Mouse (Mus musculus) embryonic facial prominence, embryonic 13.5 days (tissue): ENCODE results near the gene Vill. TPM values are rescaled to one million over a fixed set of nuclear protein-coding genes. Genes with fewer than 3 reads are reported as not detected.

Experiments used
- ATAC-seq: fragments of 200-750 bp; cut with Nextera tagmentation; 2 replicates; pipeline ENCODE4 v1.8.0; 2017; ENCODE audit warnings: low read depth; ENCODE audit not compliant: insufficient number of reproducible peaks, insufficient read depth, low FRiP score, low TSS enrichment
- H3K27ac ChIP-seq: fragments of 300-500 bp; sonication (generic); 2 replicates; pipeline ENCODE4 v1.5.1; 2015; ENCODE audit warnings: moderate library complexity, mild to moderate bottlenecking, inconsistent platforms
- H3K27me3 ChIP-seq: fragments of 300-500 bp; sonication (generic); 2 replicates; pipeline ENCODE4 v1.6.1; 2015; ENCODE audit warnings: mild to moderate bottlenecking, inconsistent platforms
- H3K36me3 ChIP-seq: fragments of 300-500 bp; sonication (generic); 2 replicates; pipeline ENCODE4 v1.6.1; 2015; ENCODE audit warnings: mild to moderate bottlenecking, inconsistent platforms
- H3K4me1 ChIP-seq: fragments of 300-500 bp; sonication (generic); 2 replicates; pipeline ENCODE4 v1.6.1; 2015; ENCODE audit warnings: inconsistent platforms
- H3K4me2 ChIP-seq: fragments of 300-500 bp; sonication (generic); 2 replicates; pipeline ENCODE4 v1.6.1; 2015; ENCODE audit warnings: moderate library complexity, mild to moderate bottlenecking, inconsistent platforms
- H3K4me3 ChIP-seq: fragments of 300-500 bp; sonication (generic); 2 replicates; pipeline ENCODE4 v1.5.1; 2015; ENCODE audit warnings: mild to moderate bottlenecking, inconsistent platforms
- H3K9ac ChIP-seq: fragments of 300-500 bp; sonication (generic); 2 replicates; pipeline ENCODE4 v1.6.1; 2015; ENCODE audit warnings: mild to moderate bottlenecking, inconsistent platforms
- H3K9me3 ChIP-seq: fragments of 300-500 bp; sonication (generic); 2 replicates; pipeline ENCODE4 v1.6.1; 2016; ENCODE audit warnings: inconsistent platforms
- WGBS: fragments of 180-500 bp; shearing (Covaris S2); methylation state at CpG from one replicate; pipeline ENCODE4 v1.1.7; 2015; ENCODE audit warnings: mixed read lengths; 5-methylcytosine and 5-hydroxymethylcytosine counted together
- polyA plus RNA-seq: library from polyadenylated mRNA; unstranded; fragments of >200 nt; fragmentation: Nextera tagmentation; extraction: Ambion mirVana; gene quantifications from 2 replicates; pipeline ENCODE4 v1.2.1, GENCODE M21; 2015

Vill gene
- polyA plus RNA-seq, 1 experiment from 2014 or later = 21.4 TPM

GRCm38 (mm10) chr9:119025832-119026331 is 26.7 kb upstream of the Vill start:
- Histone ChIP-seq H3K4me2 (no peak overlapping the region), H3K27me3 (no peaks in the 10 kb centered on the region), H3K9me3 (no peaks in the 10 kb centered on the region), H3K9ac (no peak overlapping the region), H3K4me1 (peaks cover 22% of the 10 kb centered on the region), H3K4me3 (no peak overlapping the region), H3K36me3 (peaks cover 43% of the 10 kb centered on the region), H3K27ac (peak overlapping the region; percentile 44; the same call in 1 of the 2 replicates)
- 82% methylated on average over 7 of the region's 7 CpGs for WGBS
- no peak for ATAC-seq

DNA sequence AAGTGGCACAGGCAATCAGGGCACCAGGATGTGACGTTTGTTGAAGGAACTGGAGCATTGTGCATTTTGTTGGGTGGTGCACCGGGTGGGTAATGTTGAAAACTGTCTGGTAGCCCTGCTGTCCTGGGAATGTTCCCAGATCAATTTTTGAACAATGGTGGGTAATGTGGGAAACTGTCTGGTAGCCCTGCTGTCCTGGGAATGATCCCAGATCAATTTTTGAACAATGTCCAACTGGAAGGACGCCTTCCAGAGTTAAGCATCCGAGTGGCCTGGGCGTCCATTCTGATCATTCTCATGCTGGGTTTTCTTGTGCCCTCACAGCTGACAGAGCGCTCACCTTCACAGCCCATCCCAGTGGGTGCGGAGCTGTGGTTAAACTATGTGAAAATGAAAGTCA is 25.2 kb upstream of the Vill start:
- Histone ChIP-seq H3K27ac (no peak overlapping the region), H3K27me3 (no peaks in the 10 kb centered on the region), H3K36me3 (peaks cover 50% of the 10 kb centered on the region), H3K4me1 (peaks cover 35% of the 10 kb centered on the region), H3K9me3 (no peaks in the 10 kb centered on the region), H3K9ac (no peak overlapping the region), H3K4me2 (no peak overlapping the region), H3K4me3 (no peak overlapping the region)
- WGBS = 92% methylated on average over 7 of the region's 7 CpGs
- ATAC-seq = no peak

DNA sequence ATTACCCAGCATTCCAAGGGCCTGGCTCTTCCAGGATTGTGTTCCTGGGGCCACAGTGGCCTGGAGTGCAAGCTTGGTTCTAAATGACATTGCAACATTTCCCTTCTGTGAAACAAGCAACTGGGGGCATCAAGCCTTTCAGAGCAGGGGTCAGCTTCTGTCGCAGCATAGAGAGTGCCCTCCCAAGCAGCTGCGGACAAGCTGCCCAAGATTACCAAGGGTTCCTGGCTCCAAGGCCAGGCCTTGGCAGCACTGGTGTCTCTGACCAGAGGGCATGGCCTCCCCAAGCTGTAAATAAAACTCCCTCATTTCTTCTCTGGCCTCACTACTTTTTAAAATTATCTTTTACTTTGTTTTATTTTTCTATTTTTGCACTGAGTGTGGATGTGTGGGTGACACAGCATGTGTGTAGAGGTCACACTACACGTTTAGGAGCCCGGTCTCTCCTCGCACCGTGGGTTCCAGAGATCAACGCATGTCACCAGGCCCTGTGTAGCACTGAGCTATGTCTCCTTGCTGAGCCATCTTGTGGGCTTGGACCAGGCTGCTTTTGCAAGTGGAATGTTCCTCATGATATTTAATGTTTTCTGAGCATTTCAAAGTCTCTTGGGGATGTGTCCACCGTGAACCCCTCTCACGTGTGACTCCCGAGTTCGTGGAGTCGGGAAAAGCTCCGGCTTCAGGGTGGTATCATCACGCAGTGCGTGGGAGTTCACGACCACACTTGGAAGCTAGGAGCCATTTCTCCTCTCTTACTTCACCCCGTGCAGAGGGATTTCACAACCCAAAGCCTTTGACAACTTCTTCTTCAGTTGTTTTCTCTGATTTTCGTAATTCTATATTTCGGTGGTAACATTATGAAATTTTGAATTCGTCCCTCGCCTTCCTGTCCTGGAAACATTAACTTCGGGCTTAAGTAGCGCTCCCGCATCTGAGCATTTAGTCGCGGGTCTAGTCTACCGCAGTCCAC is 24.1 kb upstream of the Vill start:
- whole genome bisulfite sequencing = 91% methylated on average over 27 of the region's 27 CpGs
- no peak overlapping the region for H3K9ac ChIP-seq
- H3K4me1 ChIP-seq = peaks cover 47% of the 10 kb centered on the region
- no peaks in the 10 kb centered on the region for H3K9me3 ChIP-seq
- H3K4me3 ChIP-seq = no peak overlapping the region
- H3K36me3 ChIP-seq = peaks cover 50% of the 10 kb centered on the region
- no peak overlapping the region for H3K4me2 ChIP-seq
- no peak for ATAC-seq
- no peaks in the 10 kb centered on the region for H3K27me3 ChIP-seq
- no peak overlapping the region for H3K27ac ChIP-seq

GRCm38 (mm10) chr9:119029568-119029967 is 23.0 kb upstream of the Vill start:
- Histone ChIP-seq H3K4me2 (no peak overlapping the region), H3K27me3 (no peaks in the 10 kb centered on the region), H3K27ac (no peak overlapping the region), H3K9me3 (no peaks in the 10 kb centered on the region), H3K36me3 (peaks cover 49% of the 10 kb centered on the region), H3K4me3 (no peak overlapping the region), H3K9ac (no peak overlapping the region), H3K4me1 (peaks cover 49% of the 10 kb centered on the region)
- ATAC-seq = no peak
- 55% methylated on average over 7 of the region's 7 CpGs for WGBS

- no peak overlapping the region for H3K4me2 ChIP-seq
- peaks cover 47% of the 10 kb centered on the region for H3K4me1 ChIP-seq
- H3K27me3 ChIP-seq = no peaks in the 10 kb centered on the region
- H3K27ac ChIP-seq = peak overlapping the region; percentile 74; the same call in 1 of the 2 replicates
- peak overlapping the region; percentile 44; the same call in 1 of the 2 replicates for H3K9ac ChIP-seq
- H3K36me3 ChIP-seq = peaks cover 61% of the 10 kb centered on the region
- no peaks in the 10 kb centered on the region for H3K9me3 ChIP-seq
- no peak for ATAC-seq
- H3K4me3 ChIP-seq = no peak overlapping the region
- 83% methylated on average over 4 of the region's 4 CpGs for WGBS
Observed at GRCm38 (mm10) chr9:119031038-119031437, 21.5 kb upstream of the Vill start.

DNA sequence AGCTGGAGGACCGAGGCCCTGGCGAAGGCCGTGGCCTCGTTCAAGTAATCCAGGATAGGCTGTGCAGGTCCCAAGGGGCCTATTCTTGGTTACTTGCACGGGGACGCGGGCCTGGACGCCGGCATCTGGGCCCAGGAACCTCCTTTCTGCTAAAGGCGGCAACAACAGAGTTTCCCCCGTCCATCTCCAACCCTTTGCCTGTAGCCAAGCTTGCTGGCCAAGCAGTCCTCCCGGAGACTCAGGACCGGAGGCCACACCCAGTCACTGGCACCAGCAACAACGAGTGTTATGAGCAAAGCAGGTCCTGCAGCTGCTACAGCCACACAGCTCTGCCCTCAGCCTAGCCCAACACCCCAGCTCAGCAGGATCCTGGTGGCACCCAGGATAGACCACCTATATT is 20.8 kb upstream of the Vill start:
- Histone ChIP-seq H3K4me1 (peaks cover 52% of the 10 kb centered on the region), H3K4me2 (no peak overlapping the region), H3K36me3 (peaks cover 64% of the 10 kb centered on the region), H3K4me3 (no peak overlapping the region), H3K9me3 (no peaks in the 10 kb centered on the region), H3K27ac (peak overlapping the region; percentile 74), H3K27me3 (no peaks in the 10 kb centered on the region), H3K9ac (peak overlapping the region; percentile 44; the same call in 1 of the 2 replicates)
- 81% methylated on average over 14 of the region's 14 CpGs for WGBS
- ATAC-seq = no peak

- Histone ChIP-seq H3K9ac (peak overlapping the region; percentile 44), H3K27ac (peak overlapping the region; percentile 74), H3K9me3 (no peaks in the 10 kb centered on the region), H3K4me1 (peaks cover 59% of the 10 kb centered on the region), H3K4me3 (no peak overlapping the region), H3K4me2 (no peak overlapping the region), H3K36me3 (peaks cover 60% of the 10 kb centered on the region), H3K27me3 (no peaks in the 10 kb centered on the region)
- ATAC-seq = no peak
- WGBS = 46% methylated on average over 9 of the region's 9 CpGs
Observed at GRCm38 (mm10) chr9:119032538-119032937, 20.0 kb upstream of the Vill start.

DNA sequence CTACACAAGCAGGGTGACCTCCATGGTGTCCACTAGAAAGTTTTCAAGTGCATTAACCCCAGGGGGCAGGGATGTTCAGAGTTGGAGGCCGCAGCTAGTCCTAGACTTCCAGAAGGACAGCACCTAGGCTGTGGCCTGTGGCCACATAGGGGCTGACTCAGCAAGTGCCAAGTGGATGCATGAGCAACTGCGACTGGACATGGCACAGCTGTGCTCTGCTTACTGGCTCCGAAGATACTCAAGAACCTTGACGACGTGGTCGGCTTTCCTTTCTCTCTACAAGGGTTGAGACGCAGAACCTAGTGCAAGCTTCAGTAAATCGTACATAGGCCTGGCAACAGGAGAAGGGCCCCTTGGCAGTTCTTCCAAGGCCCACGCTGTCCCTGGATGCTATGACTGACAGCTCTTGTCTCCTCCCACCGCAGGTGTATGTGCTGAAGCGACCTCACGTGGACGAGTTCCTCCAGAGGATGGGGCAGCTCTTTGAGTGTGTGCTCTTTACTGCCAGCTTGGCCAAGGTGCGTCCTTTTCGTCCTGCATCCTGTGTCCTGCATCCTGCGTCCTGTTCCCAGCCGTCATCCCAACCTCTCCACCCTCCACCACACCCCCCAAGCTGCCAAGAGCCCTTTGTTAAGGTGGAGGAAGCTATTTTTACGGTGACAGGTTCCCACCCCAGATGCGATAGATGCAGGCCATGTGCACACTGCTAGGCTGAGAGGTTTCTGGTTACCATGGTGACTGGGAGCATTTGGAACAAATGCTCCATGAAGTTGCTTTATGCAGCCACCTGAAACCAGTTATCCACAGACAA is 19.3 kb upstream of the Vill start:
- Histone ChIP-seq H3K4me2 (no peak overlapping the region), H3K4me3 (no peak overlapping the region), H3K27ac (peak overlapping the region; percentile 72), H3K27me3 (no peaks in the 10 kb centered on the region), H3K9ac (no peak overlapping the region), H3K9me3 (no peaks in the 10 kb centered on the region), H3K4me1 (peaks cover 62% of the 10 kb centered on the region), H3K36me3 (peaks cover 61% of the 10 kb centered on the region)
- WGBS = 65% methylated on average over 19 of the region's 19 CpGs
- ATAC-seq = peak; percentile 53; the same call in 1 of the 2 replicates

- H3K4me3 ChIP-seq = no peak overlapping the region
- peaks cover 62% of the 10 kb centered on the region for H3K4me1 ChIP-seq
- H3K27me3 ChIP-seq = no peaks in the 10 kb centered on the region
- peak overlapping the region; percentile 4; the same call in 1 of the 2 replicates for H3K27ac ChIP-seq
- H3K4me2 ChIP-seq = no peak overlapping the region
- 68% methylated on average over 8 of the region's 8 CpGs for WGBS
- no peaks in the 10 kb centered on the region for H3K9me3 ChIP-seq
- peaks cover 60% of the 10 kb centered on the region for H3K36me3 ChIP-seq
- H3K9ac ChIP-seq = no peak overlapping the region
- no peak for ATAC-seq
Observed at GRCm38 (mm10) chr9:119034069-119034468, 18.5 kb upstream of the Vill start.

DNA sequence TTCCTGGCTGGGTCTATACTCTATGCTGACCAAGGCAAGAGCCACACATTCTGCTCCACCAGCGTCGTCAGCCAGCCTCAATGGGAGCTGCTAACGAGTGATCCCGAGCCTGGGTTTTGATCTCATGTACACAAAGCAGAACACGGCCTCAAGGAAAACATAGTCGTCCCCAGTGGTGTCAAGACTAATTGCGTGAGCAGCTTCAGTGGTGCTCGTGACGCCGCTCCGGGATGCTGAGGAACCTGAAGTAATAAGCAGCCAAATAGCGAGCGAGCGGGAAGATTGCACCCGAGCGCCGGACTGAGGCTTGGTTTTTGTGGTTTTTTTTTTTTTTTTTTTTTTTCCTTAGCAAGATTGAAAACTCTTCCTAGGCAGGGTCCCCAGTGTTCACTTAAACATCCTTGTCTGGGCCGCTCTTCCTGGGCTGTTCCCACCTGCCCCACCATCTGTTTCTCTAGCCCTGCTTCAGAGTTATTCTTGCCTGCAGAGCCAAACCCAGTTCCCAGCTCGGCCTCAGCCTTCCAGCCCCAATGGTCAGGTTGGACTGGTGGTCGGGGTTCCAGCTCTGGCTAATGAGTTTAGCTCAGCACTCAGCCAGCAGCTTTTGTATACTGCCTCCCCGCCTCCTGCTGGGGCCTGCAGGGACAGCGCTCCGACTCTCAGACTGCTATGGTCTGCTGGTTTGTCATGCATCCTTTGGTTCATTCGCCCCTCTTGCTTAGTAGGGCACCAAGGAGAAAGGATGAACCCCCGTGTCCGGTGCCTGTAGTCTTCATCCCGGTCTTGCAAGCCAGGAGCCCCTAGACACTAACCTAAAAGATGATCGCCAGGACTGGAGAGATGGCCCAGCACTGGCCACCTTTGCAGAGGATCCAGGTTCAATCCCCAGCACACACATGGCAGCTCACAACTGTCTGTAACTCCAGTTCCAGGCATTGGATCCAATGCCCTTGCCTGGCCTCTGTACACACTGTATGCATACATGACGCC is 17.6 kb upstream of the Vill start:
- Histone ChIP-seq H3K36me3 (peaks cover 61% of the 10 kb centered on the region), H3K27ac (peak overlapping the region; percentile 4; the same call in 1 of the 2 replicates), H3K4me1 (peaks cover 64% of the 10 kb centered on the region), H3K4me3 (no peak overlapping the region), H3K27me3 (no peaks in the 10 kb centered on the region), H3K4me2 (no peak overlapping the region), H3K9ac (no peak overlapping the region), H3K9me3 (no peaks in the 10 kb centered on the region)
- ATAC-seq = no peak
- WGBS = 73% methylated on average over 29 of the region's 29 CpGs
